Mouse (Mus musculus): Measurements from ENCODE around the gene Ralgps2.

GRCm38 (mm10) chr1:156860266-156860665 is 79.2 kb downstream of the Ralgps2 start:
- TF ChIP-seq CTCF (IDR thresholded peaks at IDR 0.05; ENCODE audit: borderline replicate concordance, extremely low read depth, insufficient read depth, insufficient read length) (no peak), POLR2A (IDR thresholded peaks at IDR 0.05; ENCODE audit: borderline replicate concordance, extremely low read depth, insufficient read depth, insufficient read length, poor library complexity, severe bottlenecking) (no peak)

All from brain, embryonic 14.5 days (tissue).